Mouse (Mus musculus): ENCODE results near the gene Ggact. TPM values are rescaled to one million over a fixed set of nuclear protein-coding genes. Genes with fewer than 3 reads are reported as not detected.

The Ggact gene
- polyA plus RNA-seq, 1 experiment from 2014 or later: 37.9 TPM

DNA sequence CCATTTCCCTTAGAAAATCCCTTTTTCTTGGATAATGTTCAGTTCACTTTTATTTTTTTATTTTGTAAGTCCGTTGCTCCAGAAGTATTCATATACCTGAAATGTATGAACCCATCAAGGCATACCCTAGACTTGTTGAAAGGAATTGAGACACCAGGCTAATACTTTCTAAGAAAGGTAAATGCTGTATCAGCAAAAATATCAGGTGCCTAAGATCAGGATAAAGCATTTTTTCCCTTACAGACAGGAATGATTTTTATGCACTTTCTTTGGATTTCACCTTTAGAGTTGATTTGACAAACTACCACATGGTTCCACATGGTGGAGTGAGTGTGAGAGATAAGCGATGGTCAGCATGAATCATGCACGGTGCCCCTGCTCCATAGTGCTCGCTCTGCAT, 120.2 kb downstream of the Ggact start:
- H3K4me2 ChIP-seq (ENCODE audit: low read length): no peak overlapping the region

GRCm38 (mm10) chr14:122790111-122790510, 123.4 kb downstream of the Ggact start:
- H3K9me3 ChIP-seq (ENCODE audit: control insufficient read depth, low read length): no peaks in the 10 kb centered on the region
- no peak overlapping the region for H3K9ac ChIP-seq (ENCODE audit: low read length)
- DNase-seq (ENCODE audit: low spot score) (no peak), ATAC-seq (replicated peaks; ENCODE audit: low FRiP score, low TSS enrichment, low read depth) (no peak)
- H3K4me2 ChIP-seq (ENCODE audit: low read length): no peak overlapping the region
- no peaks in the 10 kb centered on the region for H3K4me1 ChIP-seq (replicated peaks; ENCODE audit: control insufficient read depth, insufficient read depth, low read length)
- H3K4me3 ChIP-seq (ENCODE audit: low read depth, low read length): no peak overlapping the region
- H3K36me3 ChIP-seq (ENCODE audit: control insufficient read depth, insufficient read depth, low read length): no peaks in the 10 kb centered on the region
- WGBS: 85% methylated on average over 7 of the region's 7 CpGs
- H3K27me3 ChIP-seq (replicated peaks; ENCODE audit: control insufficient read depth, insufficient read depth, low read length): no peaks in the 10 kb centered on the region
- H3K27ac ChIP-seq (ENCODE audit: low read depth): no peak overlapping the region

More for the DNA sequence above, 120.2 kb downstream of the Ggact start:
- DNase-seq (ENCODE audit: low spot score): no peak
- 81% methylated on average over 4 of the region's 4 CpGs for WGBS
- no peak for ATAC-seq (replicated peaks; ENCODE audit: low FRiP score, low TSS enrichment, low read depth)
- Histone ChIP-seq H3K36me3 (ENCODE audit: control insufficient read depth, insufficient read depth, low read length) (no peaks in the 10 kb centered on the region), H3K9me3 (ENCODE audit: control insufficient read depth, low read length) (no peaks in the 10 kb centered on the region), H3K27ac (ENCODE audit: low read depth) (no peak overlapping the region), H3K4me1 (replicated peaks; ENCODE audit: control insufficient read depth, insufficient read depth, low read length) (no peaks in the 10 kb centered on the region), H3K9ac (ENCODE audit: low read length) (no peak overlapping the region), H3K4me3 (ENCODE audit: low read depth, low read length) (no peak overlapping the region), H3K27me3 (replicated peaks; ENCODE audit: control insufficient read depth, insufficient read depth, low read length) (no peaks in the 10 kb centered on the region)

DNA sequence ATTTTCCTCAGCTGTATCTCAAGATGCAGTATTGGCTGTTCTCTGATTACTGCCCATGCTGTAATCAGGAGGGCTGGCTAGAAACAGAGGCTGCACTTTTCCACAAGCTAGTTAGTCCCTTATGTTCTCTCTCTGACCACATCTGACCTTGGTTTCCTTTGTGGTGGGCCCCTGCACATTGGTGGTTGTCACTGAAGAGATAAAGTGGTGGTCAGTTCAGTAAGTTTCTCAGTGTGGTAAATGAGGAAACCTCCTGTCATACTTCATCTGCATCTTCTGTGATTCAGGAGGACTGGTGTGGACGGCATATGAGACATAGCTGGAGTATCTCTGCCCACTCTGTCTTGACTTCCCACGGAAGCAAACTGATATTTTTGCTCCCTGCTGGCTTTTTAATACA, 125.4 kb downstream of the Ggact start:
- no peaks in the 10 kb centered on the region for H3K9me3 ChIP-seq (ENCODE audit: control insufficient read depth, low read length)
- no peak overlapping the region for H3K4me3 ChIP-seq (ENCODE audit: low read depth, low read length)
- H3K36me3 ChIP-seq (ENCODE audit: control insufficient read depth, insufficient read depth, low read length): no peaks in the 10 kb centered on the region
- ATAC-seq (replicated peaks; ENCODE audit: low FRiP score, low TSS enrichment, low read depth) (no peak), DNase-seq (ENCODE audit: low spot score) (no peak)
- no peak overlapping the region for H3K4me2 ChIP-seq (ENCODE audit: low read length)
- H3K27me3 ChIP-seq (replicated peaks; ENCODE audit: control insufficient read depth, insufficient read depth, low read length): no peaks in the 10 kb centered on the region
- WGBS: 79% methylated on average over 2 of the region's 2 CpGs
- no peak overlapping the region for H3K9ac ChIP-seq (ENCODE audit: low read length)
- no peak overlapping the region for H3K27ac ChIP-seq (ENCODE audit: low read depth)
- no peaks in the 10 kb centered on the region for H3K4me1 ChIP-seq (replicated peaks; ENCODE audit: control insufficient read depth, insufficient read depth, low read length)

DNA sequence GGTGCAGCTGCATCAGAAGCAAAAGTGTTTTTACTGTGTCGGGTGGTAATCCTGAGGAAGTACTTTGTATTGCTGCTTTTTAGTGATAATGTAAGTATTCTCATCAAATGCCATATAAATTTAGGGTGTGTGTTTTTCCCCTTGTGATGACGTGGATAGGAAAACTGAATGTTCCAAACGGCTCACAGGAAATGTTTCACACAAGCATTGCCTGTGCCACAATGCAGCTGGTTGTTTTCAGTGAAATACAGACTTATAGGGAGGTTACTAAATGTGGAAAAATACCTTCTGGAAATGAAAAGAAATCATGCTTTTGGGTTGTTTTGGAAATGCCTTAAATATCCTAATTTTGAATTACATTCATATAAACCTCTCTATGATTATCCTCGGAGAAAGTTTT, 128.9 kb downstream of the Ggact start:
- WGBS: 75% methylated on average over 4 of the region's 4 CpGs
- H3K36me3 ChIP-seq (ENCODE audit: control insufficient read depth, insufficient read depth, low read length): no peaks in the 10 kb centered on the region
- no peak overlapping the region for H3K4me3 ChIP-seq (ENCODE audit: low read depth, low read length)
- no peak overlapping the region for H3K9ac ChIP-seq (ENCODE audit: low read length)
- H3K27ac ChIP-seq (ENCODE audit: low read depth): no peak overlapping the region
- no peak overlapping the region for H3K4me2 ChIP-seq (ENCODE audit: low read length)
- DNase-seq (ENCODE audit: low spot score): no peak
- no peaks in the 10 kb centered on the region for H3K27me3 ChIP-seq (replicated peaks; ENCODE audit: control insufficient read depth, insufficient read depth, low read length)
- H3K9me3 ChIP-seq (ENCODE audit: control insufficient read depth, low read length): no peaks in the 10 kb centered on the region
- H3K4me1 ChIP-seq (replicated peaks; ENCODE audit: control insufficient read depth, insufficient read depth, low read length): no peaks in the 10 kb centered on the region
- ATAC-seq (replicated peaks; ENCODE audit: low FRiP score, low TSS enrichment, low read depth): no peak

- Histone ChIP-seq H3K9ac (ENCODE audit: low read length) (no peak overlapping the region), H3K4me2 (ENCODE audit: low read length) (no peak overlapping the region), H3K4me3 (ENCODE audit: low read depth, low read length) (no peak overlapping the region), H3K27me3 (replicated peaks; ENCODE audit: control insufficient read depth, insufficient read depth, low read length) (no peaks in the 10 kb centered on the region), H3K4me1 (replicated peaks; ENCODE audit: control insufficient read depth, insufficient read depth, low read length) (no peaks in the 10 kb centered on the region), H3K9me3 (ENCODE audit: control insufficient read depth, low read length) (no peaks in the 10 kb centered on the region), H3K36me3 (ENCODE audit: control insufficient read depth, insufficient read depth, low read length) (no peaks in the 10 kb centered on the region), H3K27ac (ENCODE audit: low read depth) (no peak overlapping the region)
- ATAC-seq (replicated peaks; ENCODE audit: low FRiP score, low TSS enrichment, low read depth) (no peak), DNase-seq (ENCODE audit: low spot score) (no peak)
- WGBS: 88% methylated on average over 5 of the region's 5 CpGs
Measured at GRCm38 (mm10) chr14:122766448-122766847, 147.1 kb downstream of the Ggact start.

Other genes starting within 250 kb of the Ggact start
- gene Tmtc4, start 70.3 kb upstream of the Ggact start, polyA plus RNA-seq (2014; fragmentation: Nextera tagmentation; extraction: Ambion mirVana): 26.8 and 28.0 TPM in 2 replicates

Data from intestine, embryonic 14.5 days (tissue).